Comparison of ENCODE assay signal across 8 mouse cellular contexts in the genomic region with DNA sequence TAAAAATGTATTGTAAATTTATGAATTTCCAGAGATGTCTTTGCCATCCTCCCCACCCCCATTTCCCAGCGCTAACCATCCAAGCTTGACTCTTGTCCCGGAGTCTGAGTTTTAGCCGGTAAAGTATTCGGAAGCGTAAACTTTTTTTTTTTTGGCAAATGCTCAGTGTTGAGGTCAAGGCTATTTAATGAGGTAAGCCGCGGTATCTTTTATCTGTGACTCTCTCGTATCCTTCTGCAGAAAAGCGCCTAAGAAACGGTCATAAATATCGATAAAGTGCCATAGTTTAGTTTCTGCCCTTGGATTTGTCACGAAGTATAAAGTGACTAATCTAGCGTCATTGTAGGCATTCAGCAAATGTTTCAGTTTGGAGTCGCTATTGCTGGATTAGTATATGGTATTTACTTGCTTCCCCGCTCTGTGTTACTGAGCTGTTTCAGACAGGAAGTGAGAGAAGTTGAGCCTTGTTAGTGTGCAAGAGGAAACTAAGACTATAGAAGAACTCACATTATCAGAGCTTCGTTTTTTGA. TPM values are rescaled to one million over a fixed set of nuclear protein-coding genes. Genes with fewer than 3 reads are reported as not detected.
DNase-seq lines count a peak whose midpoint lies in the region; ATAC-seq and TF ChIP-seq lines count a peak whose summit lies in the region.

No protein-coding gene starts in this region.

- ATAC-seq in common myeloid progenitor, adult 5-6 weeks (replicated peaks; ENCODE audit: low read depth, poor library complexity, severe bottlenecking): peak; percentile 33
- no peak for ATAC-seq in hindbrain, embryonic 14.5 days (ENCODE audit: low FRiP score)
- ATAC-seq in midbrain, embryonic 11.5 days (ENCODE audit: low FRiP score): no peak

- TF ChIP-seq CTCF in gastrocnemius, adult 2 months (IDR thresholded peaks at IDR 0.05): no peak

- H3K36me3 ChIP-seq in hindbrain, embryonic 14.5 days (replicated peaks; ENCODE audit: control insufficient read depth, insufficient read depth): no peaks in the 10 kb centered on the region
- no peaks in the 10 kb centered on the region for H3K36me3 ChIP-seq in midbrain, embryonic 11.5 days (ENCODE audit: control insufficient read depth, insufficient read depth, low read length)

- WGBS in hindbrain, embryonic 14.5 days: 2% methylated on average over 16 of the region's 16 CpGs
- WGBS in midbrain, embryonic 11.5 days: under 1% methylated on average over 16 of the region's 16 CpGs

- intact Hi-C loops in gastrocnemius, adult 2 months (cut with DNase I): loop anchor here (5.0 kb wide), 1 partner anchor 79 kb away; a partner anchor contains a TSS

- H3K27ac ChIP-seq in gastrocnemius, adult 2 months: peak overlapping the region; percentile 99
- peak overlapping the region; percentile 94 for H3K27ac ChIP-seq in hindbrain, embryonic 14.5 days
- H3K27ac ChIP-seq in midbrain, embryonic 11.5 days (ENCODE audit: low read depth, low read length): peak overlapping the region; percentile 90

- H3K27me3 ChIP-seq in hindbrain, embryonic 14.5 days (ENCODE audit: control insufficient read depth, insufficient read depth, low read length): no peaks in the 10 kb centered on the region
- no peaks in the 10 kb centered on the region for H3K27me3 ChIP-seq in midbrain, embryonic 11.5 days (ENCODE audit: control insufficient read depth, insufficient read depth, low read length)

- peak overlapping the region; percentile 85 for H3K9ac ChIP-seq in hindbrain, embryonic 14.5 days
- peak overlapping the region; percentile 94 for H3K9ac ChIP-seq in midbrain, embryonic 11.5 days (ENCODE audit: low read length)

- peak overlapping the region; percentile 85 for H3K4me2 ChIP-seq in hindbrain, embryonic 14.5 days (replicated peaks)
- peak overlapping the region; percentile 72 for H3K4me2 ChIP-seq in midbrain, embryonic 11.5 days

- H3K4me3 ChIP-seq in gastrocnemius, adult 2 months: peak overlapping the region; percentile 83
- peak overlapping the region; percentile 80 for H3K4me3 ChIP-seq in hindbrain, embryonic 14.5 days (replicated peaks; ENCODE audit: low read length)
- H3K4me3 ChIP-seq in midbrain, embryonic 11.5 days (ENCODE audit: low read depth, low read length): peak overlapping the region; percentile 94

- no peaks in the 10 kb centered on the region for H3K9me3 ChIP-seq in hindbrain, embryonic 14.5 days (ENCODE audit: control insufficient read depth, low read length)
- H3K9me3 ChIP-seq in midbrain, embryonic 11.5 days (ENCODE audit: control insufficient read depth, low read length): no peaks in the 10 kb centered on the region

- peaks cover 17% of the 10 kb centered on the region for H3K4me1 ChIP-seq in hindbrain, embryonic 14.5 days (replicated peaks; ENCODE audit: control insufficient read depth, insufficient read depth, low read length)
- peaks cover 18% of the 10 kb centered on the region for H3K4me1 ChIP-seq in midbrain, embryonic 11.5 days (ENCODE audit: control insufficient read depth, insufficient read depth, low read length)

- DNase-seq in gastrocnemius, adult 2 months: no peak
- no peak for DNase-seq in gastrocnemius, postnatal 4 days (ENCODE audit: low spot score in 2 of 2)
- DNase-seq in 416B (ENCODE audit: low read depth): peak; percentile 80
- peak; percentile 53 for DNase-seq in hindbrain, embryonic 14.5 days (ENCODE audit: low spot score)
- peak; percentile 90 for DNase-seq in midbrain, embryonic 11.5 days (ENCODE audit: low spot score, missing footprints)
- DNase-seq in right cerebral cortex, postnatal 14 days: no peak
- no peak for DNase-seq in cerebellum, adult 18-20 months

RNA-seq across cellular contexts. Expression of a gene that starts 10.1 kb away (rescaled TPM):
- 100 to 1,000 TPM; 569 to 658 TPM for total RNA-seq in gastrocnemius, adult 2 months (2021)
- 100 to 1,000 TPM; 406 to 430 TPM for total RNA-seq in gastrocnemius, postnatal 4 days (2021)
- total RNA-seq in common myeloid progenitor, adult 5-6 weeks (2017): 364 and 441 TPM in 2 replicates
- polyA plus RNA-seq in hindbrain, embryonic 14.5 days (2014; fragmentation: Nextera tagmentation; extraction: Ambion mirVana): 199 and 211 TPM in 2 replicates
- 368 TPM in 2 replicates for polyA plus RNA-seq in midbrain, embryonic 11.5 days (2014; fragmentation: Nextera tagmentation; extraction: Ambion mirVana)

Comparison
In these comparisons a context has a peak if more than half of its experiments do, and no peak if none do; other contexts are left out.
1. DNase-seq: peak in 416B (single experiment), hindbrain, embryonic 14.5 days (single experiment) and midbrain, embryonic 11.5 days (single experiment); none in gastrocnemius, adult 2 months (single experiment), gastrocnemius, postnatal 4 days (0 of 2), right cerebral cortex, postnatal 14 days (single experiment) and cerebellum, adult 18-20 months (0 of 2).
2. Peak in every context shown above with its lines, with median percentiles within 50 percentile points of each other: H3K27ac ChIP-seq and H3K4me3 ChIP-seq.